Mouse (Mus musculus): ENCODE data around the gene Gtf3c6. TPM values are rescaled to one million over a fixed set of nuclear protein-coding genes. Genes with fewer than 3 reads are reported as not detected.

The Gtf3c6 gene
- 40.8 and 63.8 TPM in 2 replicates for total RNA-seq (2021)
- long read RNA-seq, transcript Gtf3c6-206 (6 exons, 2,526 nt): major isoform, 22 of 31 reads
- long read RNA-seq, partial matches to known transcripts: 0 of 31 reads
- long read RNA-seq, other reads (novel, unspliced or antisense): 5 of 31 reads

- peak; percentile 92 for DNase-seq
Measured at GRCm38 (mm10) chr10:40257414-40258255, at the start of gene Gtf3c6. Gene Gtf3c6 (minus strand): TSS chr10:40258108.

GRCm38 (mm10) chr10:40305989-40306388, 48.1 kb upstream of the Gtf3c6 start:
- no peak for DNase-seq

- DNase-seq: peak; percentile 100
Measured at GRCm38 (mm10) chr10:40302140-40302985, 44.5 kb upstream of the Gtf3c6 start, which contains the start of gene Amd1. Gene Amd1 (minus strand): TSS chr10:40302186.

- DNase-seq: peak; percentile 54
Measured at GRCm38 (mm10) chr10:40301181-40302075, 43.5 kb upstream of the Gtf3c6 start.

GRCm38 (mm10) chr10:40300648-40301171, 42.8 kb upstream of the Gtf3c6 start:
- peak; percentile 84 for DNase-seq

GRCm38 (mm10) chr10:40292640-40293039, 34.7 kb upstream of the Gtf3c6 start:
- DNase-seq: no peak

- no peak for DNase-seq
Measured at GRCm38 (mm10) chr10:40286767-40287166, 28.9 kb upstream of the Gtf3c6 start.

GRCm38 (mm10) chr10:40285571-40285970, 27.7 kb upstream of the Gtf3c6 start:
- DNase-seq: no peak

- DNase-seq: no peak
Measured at GRCm38 (mm10) chr10:40284997-40285396, 27.1 kb upstream of the Gtf3c6 start.

GRCm38 (mm10) chr10:40284179-40284831, 26.4 kb upstream of the Gtf3c6 start:
- no peak for DNase-seq

- DNase-seq: no peak
Measured at GRCm38 (mm10) chr10:40283636-40284035, 25.7 kb upstream of the Gtf3c6 start.

- no peak for DNase-seq
Measured at GRCm38 (mm10) chr10:40281565-40281964, 23.7 kb upstream of the Gtf3c6 start.

GRCm38 (mm10) chr10:40278317-40278716, 20.4 kb upstream of the Gtf3c6 start:
- no peak for DNase-seq

GRCm38 (mm10) chr10:40275991-40276390, 18.1 kb upstream of the Gtf3c6 start:
- no peak for DNase-seq

GRCm38 (mm10) chr10:40273938-40274337, 16.0 kb upstream of the Gtf3c6 start:
- DNase-seq: no peak

GRCm38 (mm10) chr10:40271216-40271615, 13.3 kb upstream of the Gtf3c6 start:
- DNase-seq: no peak

- DNase-seq: no peak
Measured at GRCm38 (mm10) chr10:40264920-40265319, 7.0 kb upstream of the Gtf3c6 start.

- peak; percentile 53 for DNase-seq
Measured at GRCm38 (mm10) chr10:40263691-40264090, 5.8 kb upstream of the Gtf3c6 start.

- no peak for DNase-seq
Measured at GRCm38 (mm10) chr10:40262200-40262599, 4.3 kb upstream of the Gtf3c6 start.

- DNase-seq: no peak
Measured at GRCm38 (mm10) chr10:40260305-40260704, 2.4 kb upstream of the Gtf3c6 start.

- DNase-seq: no peak
Measured at GRCm38 (mm10) chr10:40259542-40259941, 1.6 kb upstream of the Gtf3c6 start.
